Mouse (Mus musculus) heart, adult 2 months (tissue): ENCODE measurements around the gene Fdxr. TPM values are rescaled to one million over a fixed set of nuclear protein-coding genes. Genes with fewer than 3 reads are reported as not detected.

ENCODE experiments used
- DNase-seq, 2 experiments: peaks; one replicate each; pipeline ENCODE4 v3.0.0; 2021
- H3K27ac ChIP-seq: fragments of 200-600 bp; 2 replicates; pipeline ENCODE4 v1.8.1; 2022
- H3K27me3 ChIP-seq: fragments of 200-500 bp; 2 replicates; pipeline ENCODE4 v1.6.1; 2012; ENCODE audit warnings: mild to moderate bottlenecking, low read length, inconsistent platforms, mixed read lengths; ENCODE audit not compliant: control insufficient read depth, insufficient read depth
- H3K36me3 ChIP-seq: fragments of 200-500 bp; 2 replicates; pipeline ENCODE4 v1.6.1; 2012; ENCODE audit warnings: low read length, inconsistent platforms; ENCODE audit not compliant: control insufficient read depth, insufficient read depth
- H3K4me1 ChIP-seq: fragments of 200-500 bp; 2 replicates; pipeline ENCODE4 v1.6.1; 2011; ENCODE audit warnings: low read length; ENCODE audit not compliant: control insufficient read depth, insufficient read depth
- H3K4me3 ChIP-seq: fragments of 200-600 bp; 2 replicates; pipeline ENCODE4 v1.8.1; 2022
- H3K79me2 ChIP-seq: fragments of 200-500 bp; replicated peaks from 2 replicates; pipeline ENCODE4 v1.6.1; 2012; ENCODE audit warnings: mild to moderate bottlenecking, inconsistent platforms, low read length, moderate library complexity, mixed read lengths; ENCODE audit not compliant: control insufficient read depth, insufficient read depth
- H3K9ac ChIP-seq: fragments of 200-500 bp; 2 replicates; pipeline ENCODE4 v1.6.1; 2012; ENCODE audit warnings: low read depth, mild to moderate bottlenecking, control low read depth, inconsistent platforms, low read length, mixed read lengths
- CTCF ChIP-seq: fragments of 200-600 bp; IDR thresholded peaks from 2 replicates; pipeline ENCODE4 v1.8.1; 2022; ENCODE audit warnings: antibody characterized with exemption, mild to moderate bottlenecking, moderate library complexity
- EP300 ChIP-seq: fragments of 200-500 bp; IDR thresholded peaks from 2 replicates; pipeline ENCODE4 v1.6.1; 2011; ENCODE audit warnings: low read depth, low read length, control low read depth; ENCODE audit not compliant: insufficient read depth
- POLR2A ChIP-seq: fragments of 200-500 bp; IDR thresholded peaks from 2 replicates; pipeline ENCODE4 v1.6.1; 2011; ENCODE audit warnings: mild to moderate bottlenecking, low read depth, low read length, control low read depth; ENCODE audit not compliant: insufficient read depth
- WGBS: fragments of 180-500 bp; shearing (Covaris S2); methylation state at CpG from one replicate; pipeline ENCODE4 v1.1.7; 2018; 5-methylcytosine and 5-hydroxymethylcytosine counted together
- intact Hi-C: fragments of 180-260 bp; cut with DNase I; formaldehyde crosslinking; loops from one replicate; pipeline ENCODE4 v1.15.1; 2025
- polyA plus RNA-seq: library from polyadenylated mRNA; depleted of rRNA; stranded (reverse); fragments of >200 nt; gene quantifications from 2 replicates; pipeline ENCODE4 v1.2.3, GENCODE M21; 2012
- total RNA-seq, 2 experiments: library from RNA; stranded (reverse); gene quantifications; 2 replicates each; pipeline ENCODE4 v1.2.3; 2021

Gene Fdxr
- total and polyA plus RNA-seq, 3 experiments, result 7.1 to 8.8 (median 8.4) TPM

DNA sequence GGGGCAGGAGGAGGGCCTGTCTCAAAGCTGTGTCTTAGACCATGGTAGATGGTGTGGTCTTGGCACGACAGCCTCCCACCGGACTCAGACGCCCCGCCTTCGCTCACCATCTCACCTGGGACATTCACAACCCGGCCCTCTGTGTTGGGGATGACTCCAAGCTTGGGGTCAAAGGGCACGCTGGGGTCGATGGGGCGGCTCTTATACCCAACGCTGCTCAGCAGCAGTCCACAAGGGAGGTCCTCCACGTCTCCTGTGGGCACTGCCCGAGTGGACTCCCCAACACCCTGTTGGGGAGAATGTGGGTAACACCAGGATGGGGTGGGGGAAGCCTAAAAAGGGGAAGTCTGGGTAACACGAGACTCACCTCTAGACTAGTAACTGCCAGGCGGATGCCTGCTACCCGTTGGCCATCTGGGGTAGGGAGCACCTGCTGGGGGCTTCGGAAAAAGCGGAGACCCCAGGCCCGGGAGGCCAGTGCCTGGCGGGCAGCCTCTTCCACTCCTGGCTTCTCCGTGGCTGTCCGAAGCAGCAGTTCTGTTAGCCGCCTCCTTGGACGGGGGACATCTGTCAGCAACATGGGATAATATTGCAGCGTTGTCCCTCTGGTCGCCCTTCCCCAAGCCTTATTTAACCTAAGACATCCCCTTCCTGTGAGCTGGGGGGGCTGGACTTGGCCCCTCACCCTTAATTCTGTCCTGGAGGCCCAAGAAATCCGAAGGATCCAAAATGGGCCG, 7.4 kb downstream of the Fdxr start:
- Histone ChIP-seq H3K4me1 (no peaks in the 10 kb centered on the region; the same call in 1 of the 2 replicates), H3K36me3 (no peaks in the 10 kb centered on the region), H3K79me2 (no peaks in the 10 kb centered on the region), H3K27ac (no peak overlapping the region), H3K27me3 (peaks cover 9% of the 10 kb centered on the region), H3K4me3 (no peak overlapping the region), H3K9ac (no peak overlapping the region)
- no peak for TF ChIP-seq CTCF
- no peak for TF ChIP-seq EP300
- no peak for TF ChIP-seq POLR2A
- DNase-seq, result no peak
- 91% methylated on average over 27 of the region's 27 CpGs for WGBS
- intact Hi-C loops, result loop anchor here (1.0 to 5.0 kb wide), 3 partner anchors 67 to 187 kb away; no protein-coding TSS in a partner anchor

DNA sequence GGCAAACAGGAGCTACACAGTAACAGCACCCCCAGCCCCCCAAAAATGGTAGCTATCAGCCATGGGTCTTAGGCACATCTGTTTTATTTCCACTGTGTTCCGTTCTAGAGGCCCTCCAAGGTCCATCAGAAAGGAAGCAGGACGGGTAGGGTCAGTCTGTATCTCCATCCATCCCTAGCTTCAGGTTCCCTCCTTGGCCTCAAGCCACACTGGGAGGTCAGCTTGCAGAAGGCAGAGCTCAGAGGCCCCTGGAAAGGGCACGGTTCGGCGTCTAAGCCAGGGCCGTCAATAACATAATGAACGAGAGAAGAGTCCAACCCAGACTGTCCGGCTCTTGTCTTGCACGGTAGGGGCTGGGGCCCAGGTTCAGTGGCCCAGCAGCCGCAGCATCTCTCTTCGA, 8.9 kb downstream of the Fdxr start:
- no peak for TF ChIP-seq POLR2A
- TF ChIP-seq CTCF, result no peak
- TF ChIP-seq EP300, result no peak
- WGBS, result 89% methylated on average over 11 of the region's 11 CpGs
- Histone ChIP-seq H3K9ac (no peak overlapping the region), H3K79me2 (no peaks in the 10 kb centered on the region), H3K36me3 (no peaks in the 10 kb centered on the region), H3K27me3 (peaks cover 9% of the 10 kb centered on the region), H3K4me3 (no peak overlapping the region), H3K4me1 (no peaks in the 10 kb centered on the region; the same call in 1 of the 2 replicates), H3K27ac (no peak overlapping the region)
- DNase-seq, result no peak
- intact Hi-C loops, result no loop called here

DNA sequence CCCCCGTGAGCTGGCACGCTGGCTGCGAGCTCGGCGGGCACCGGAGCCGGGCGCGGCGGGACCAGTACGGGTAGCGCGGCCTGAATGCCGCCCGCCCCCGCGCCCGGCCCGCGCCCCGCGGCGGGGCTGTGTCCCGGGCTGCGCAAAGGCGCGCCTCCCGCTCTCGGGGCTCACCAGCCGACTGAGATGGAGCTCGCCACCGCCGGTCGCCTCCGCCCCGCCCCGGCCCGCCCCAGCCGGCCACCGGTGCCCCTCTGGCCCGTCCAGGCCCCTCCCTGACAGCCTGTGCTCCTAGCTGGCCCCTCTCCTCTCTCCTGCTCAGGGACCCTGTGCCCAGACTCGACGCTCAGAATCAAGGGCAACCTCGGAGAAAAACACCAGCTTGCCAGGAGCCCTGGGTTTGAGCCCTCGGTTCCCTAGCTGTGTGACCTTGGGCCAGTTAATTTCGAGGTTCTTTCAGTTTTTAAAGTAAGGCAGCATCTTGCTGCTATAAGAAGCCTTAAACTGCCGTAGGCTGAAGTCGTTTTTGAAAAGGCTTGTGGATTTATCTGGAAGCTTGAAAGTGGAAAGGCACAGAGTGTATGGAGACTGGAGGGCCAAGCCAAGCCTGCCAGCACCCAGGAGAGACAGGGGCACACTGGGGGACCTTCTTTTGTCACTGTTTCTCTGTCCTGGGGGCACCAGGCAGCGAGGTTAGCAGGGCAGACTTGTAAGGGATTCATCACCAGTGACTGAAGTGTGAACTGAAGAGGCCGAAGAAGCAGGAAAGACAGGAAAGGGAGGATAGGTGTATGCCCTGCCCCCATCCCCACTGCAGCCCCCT, 9.6 kb downstream of the Fdxr start, which contains the start of gene Grin2c:
TSS of gene Grin2c (minus strand) at position 183 of the 823 bp plus-strand sequence.
- Histone ChIP-seq H3K4me1 (no peaks in the 10 kb centered on the region; the same call in 1 of the 2 replicates), H3K4me3 (peak within 1 kb of the TSS; percentile 20; the same call in 1 of the 2 replicates), H3K36me3 (no peaks in the 10 kb centered on the region), H3K9ac (peak within 1 kb of the TSS; percentile 5; the same call in 1 of the 2 replicates), H3K27me3 (peaks cover 9% of the 10 kb centered on the region), H3K27ac (no peak within 1 kb of the TSS), H3K79me2 (no peaks in the 10 kb centered on the region)
- 11% methylated on average over 45 of the region's 50 CpGs for WGBS
- intact Hi-C loops, result no loop called here
- TF ChIP-seq EP300 (no peak), POLR2A (no peak), CTCF (no peak)
- no peak for DNase-seq

DNA sequence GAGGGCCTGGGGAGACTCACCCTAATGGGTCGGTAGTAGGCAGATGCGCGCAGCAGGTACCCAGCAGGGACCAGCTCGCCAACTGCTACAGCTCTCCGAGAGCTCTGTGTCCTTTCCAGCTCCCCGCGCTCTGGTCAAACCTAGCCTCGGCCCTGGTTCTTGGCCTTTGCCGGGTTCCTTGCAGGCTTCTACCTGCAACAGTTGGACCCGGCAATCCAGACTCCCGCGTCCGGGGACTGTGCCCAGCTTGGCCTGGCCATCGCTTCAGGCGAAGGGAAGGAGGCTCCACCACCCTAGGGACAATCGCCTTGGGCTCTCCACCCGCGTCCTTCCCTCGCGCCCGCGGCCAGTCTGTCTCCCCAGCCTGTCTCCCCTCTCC, 10.5 kb downstream of the Fdxr start:
- intact Hi-C loops, result no loop called here
- Histone ChIP-seq H3K4me3 (peak overlapping the region; percentile 20; the same call in 1 of the 2 replicates), H3K4me1 (no peaks in the 10 kb centered on the region; the same call in 1 of the 2 replicates), H3K79me2 (no peaks in the 10 kb centered on the region), H3K36me3 (no peaks in the 10 kb centered on the region), H3K27ac (no peak overlapping the region), H3K27me3 (peaks cover 9% of the 10 kb centered on the region), H3K9ac (no peak overlapping the region)
- WGBS, result 4% methylated on average over 22 of the region's 22 CpGs
- DNase-seq, result no peak
- TF ChIP-seq CTCF (no peak), EP300 (no peak), POLR2A (no peak)

DNA sequence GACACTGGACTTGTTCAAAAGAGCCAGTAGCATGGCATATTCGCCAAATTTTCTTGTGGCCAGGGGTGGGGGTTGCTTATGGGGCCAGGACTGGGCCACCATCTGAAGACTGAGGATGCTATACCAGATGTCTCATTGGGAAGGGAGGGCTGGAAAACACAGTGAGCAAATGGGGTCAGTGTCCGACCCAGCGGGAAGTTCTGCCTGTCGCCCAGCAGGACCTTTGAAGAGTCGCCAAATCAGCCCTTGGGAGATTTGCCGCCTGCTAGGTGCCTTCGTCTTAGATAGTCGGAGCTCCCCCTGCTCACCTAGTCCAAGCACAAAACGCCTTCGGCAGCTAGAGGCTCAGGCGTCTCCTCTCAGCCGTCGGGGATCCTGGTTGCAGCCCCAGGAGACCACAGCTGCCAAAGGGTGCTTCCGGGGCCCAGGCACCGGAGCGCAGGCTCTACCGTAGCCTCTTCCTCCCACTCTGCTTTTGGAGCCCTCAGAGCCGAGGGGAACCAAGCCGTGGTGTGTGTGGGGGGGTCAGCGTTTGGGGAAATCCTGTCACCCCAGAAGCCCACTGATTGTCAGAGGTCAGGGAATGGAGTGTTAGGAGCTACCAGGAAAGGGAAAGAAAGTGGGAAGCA, 11.0 kb downstream of the Fdxr start:
- DNase-seq, result no peak
- no peak overlapping the region for H3K4me3 ChIP-seq
- H3K27ac ChIP-seq, result no peak overlapping the region
- peaks cover 9% of the 10 kb centered on the region for H3K27me3 ChIP-seq
- TF ChIP-seq POLR2A (no peak), EP300 (no peak)
- no peaks in the 10 kb centered on the region for H3K79me2 ChIP-seq
- H3K4me1 ChIP-seq, result no peaks in the 10 kb centered on the region; the same call in 1 of the 2 replicates
- 8% methylated on average over 20 of the region's 20 CpGs for WGBS
- H3K36me3 ChIP-seq, result no peaks in the 10 kb centered on the region
- no peak overlapping the region for H3K9ac ChIP-seq
- intact Hi-C loops, result no loop called here
